Mouse (Mus musculus) bone marrow macrophage, adult 2 months (primary cell): ENCODE results near the gene Prelid3b.

Source experiments
- CTCF ChIP-seq: IDR thresholded peaks from 2 replicates; pipeline ENCODE4 v1.5.1; 2012; ENCODE audit warnings: low read depth, mild to moderate bottlenecking, low read length, moderate library complexity
- POLR2A ChIP-seq: IDR thresholded peaks from 2 replicates; pipeline ENCODE4 v1.6.1; 2012; ENCODE audit warnings: mild to moderate bottlenecking, low read depth, low read length, borderline replicate concordance

DNA sequence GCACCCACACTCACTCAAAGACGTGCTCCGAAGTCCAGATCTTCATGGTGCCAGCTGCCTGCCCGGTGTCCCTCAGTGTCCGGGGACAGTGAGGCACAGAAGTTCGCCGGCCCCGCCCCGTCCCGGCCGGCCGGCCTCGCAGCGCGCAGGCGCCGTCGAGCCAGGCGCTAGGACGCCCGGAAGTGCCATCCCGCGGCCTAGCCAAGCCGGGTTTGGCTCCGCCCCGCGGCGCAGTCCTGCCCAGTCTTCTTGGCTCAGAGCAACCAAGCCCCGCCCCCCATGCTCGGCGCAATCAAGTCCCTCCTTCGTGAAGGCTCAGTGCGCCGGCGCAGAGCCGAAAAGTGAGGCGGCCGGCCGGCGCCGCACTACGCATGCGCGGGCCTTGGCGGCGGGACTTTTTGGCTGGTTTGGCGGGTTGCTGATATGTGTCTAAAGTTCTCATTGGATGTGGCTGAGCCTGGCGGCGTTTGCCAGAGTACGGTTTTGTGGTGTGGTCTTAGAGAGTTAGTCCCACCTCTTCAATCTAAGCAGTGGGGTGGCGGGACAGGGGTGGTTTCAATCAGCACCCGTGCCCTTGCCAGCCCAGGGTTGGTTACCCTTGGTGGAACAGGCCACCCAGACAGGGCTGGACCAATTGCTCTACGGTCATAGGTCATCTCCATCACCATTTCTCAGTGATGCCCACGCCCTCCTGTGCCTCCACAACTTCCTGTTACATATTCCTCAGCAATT lies at the start of gene Prelid3b:
- TF ChIP-seq CTCF (no peak), POLR2A (no peak)
